13 mouse cellular contexts compared by ENCODE assay signal in the genomic region with DNA sequence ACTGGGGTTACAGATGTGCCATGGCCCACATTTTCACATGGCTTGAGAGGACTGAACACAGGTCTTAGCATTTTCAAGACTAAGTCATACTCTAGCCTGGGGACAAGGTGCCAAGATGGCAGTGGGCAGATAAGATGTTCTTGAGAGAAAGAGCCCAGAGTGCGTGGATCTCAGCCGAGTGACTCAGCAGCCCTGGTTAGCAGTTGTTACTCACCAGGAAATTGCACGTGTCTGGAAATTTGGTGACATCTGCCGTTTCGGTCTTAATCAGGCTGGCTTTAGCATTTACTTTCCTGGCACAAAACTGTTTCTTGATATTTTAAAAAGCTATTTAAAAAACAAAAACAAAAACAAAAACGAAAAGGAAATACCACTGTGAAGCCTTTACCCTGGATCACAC. TPM values are rescaled to one million over a fixed set of nuclear protein-coding genes. Genes with fewer than 3 reads are reported as not detected.
DNase-seq lines count a peak whose midpoint lies in the region; ATAC-seq and TF ChIP-seq lines count a peak whose summit lies in the region.
"Had no signal": no experiment of that assay in that cellular context is flagged by ENCODE, and none has a peak within 500 bp of the region (broad histone marks: within the 10 kb centered on the region; RNA-seq: fewer than 3 reads in every experiment).

No protein-coding gene starts in this region.

- no peak for ATAC-seq in stomach, postnatal 0 days (ENCODE audit: low FRiP score, low TSS enrichment)

- H3K4me2 ChIP-seq in stomach, postnatal 0 days (replicated peaks; ENCODE audit: low read depth) = no peak overlapping the region
- H3K4me2 ChIP-seq: heart, embryonic 13.5 days; hindbrain, embryonic 14.5 days; limb, embryonic 13.5 days had no signal

- H3K4me1 ChIP-seq in stomach, postnatal 0 days (replicated peaks; ENCODE audit: control insufficient read depth, insufficient read depth) = no peaks in the 10 kb centered on the region
- no peaks in the 10 kb centered on the region for H3K4me1 ChIP-seq in embryonic facial prominence, embryonic 10.5 days
- H3K4me1 ChIP-seq: heart, embryonic 13.5 days; limb, embryonic 13.5 days had no signal

- H3K4me3 ChIP-seq in stomach, postnatal 0 days (ENCODE audit: low read depth, low read length) = no peak overlapping the region
- H3K4me3 ChIP-seq in embryonic facial prominence, embryonic 10.5 days = no peak overlapping the region
- H3K4me3 ChIP-seq: heart, embryonic 13.5 days; limb, embryonic 13.5 days; myocyte had no signal

- no peak overlapping the region for H3K9ac ChIP-seq in stomach, postnatal 0 days (ENCODE audit: low read length)
- H3K9ac ChIP-seq: heart, embryonic 13.5 days; hindbrain, embryonic 14.5 days; limb, embryonic 13.5 days had no signal

- TF ChIP-seq EP300 in stomach, postnatal 0 days (optimal IDR thresholded peaks at IDR 0.05) = no peak

- H3K27ac ChIP-seq in stomach, postnatal 0 days (replicated peaks) = no peak overlapping the region
- no peak overlapping the region for H3K27ac ChIP-seq in embryonic facial prominence, embryonic 10.5 days (replicated peaks)
- H3K27ac ChIP-seq: heart, embryonic 13.5 days; hindbrain, embryonic 14.5 days; limb, embryonic 13.5 days had no signal

- no peaks in the 10 kb centered on the region for H3K27me3 ChIP-seq in stomach, postnatal 0 days (ENCODE audit: control insufficient read depth, insufficient read depth, low read length)
- no peaks in the 10 kb centered on the region for H3K27me3 ChIP-seq in embryonic facial prominence, embryonic 10.5 days (replicated peaks; ENCODE audit: low read depth, poor library complexity, severe bottlenecking)
- H3K27me3 ChIP-seq: heart, embryonic 13.5 days; limb, embryonic 13.5 days had no signal

- no peak for TF ChIP-seq CTCF in stomach, postnatal 0 days (IDR thresholded peaks at IDR 0.05; ENCODE audit: low read depth)

- 83% methylated on average over 6 of the region's 6 CpGs for WGBS in stomach, postnatal 0 days
- 90% methylated on average over 6 of the region's 6 CpGs for WGBS in embryonic facial prominence, embryonic 10.5 days

- peak; percentile 83 for DNase-seq in heart, adult 11 months
- no peak for DNase-seq in heart, adult 9 months (ENCODE audit: low spot score in 2 of 2)
- peak; percentile 27 for DNase-seq in NIH3T3 (ENCODE audit: low read depth)
- DNase-seq in gonadal fat pad, adult 2 months (ENCODE audit: low read depth) = peak; percentile 30
- peak; percentile 65 to 72 for DNase-seq in right cerebral cortex, adult 2 months (ENCODE audit: low spot score in 2 of 2)
- no peak for DNase-seq in stomach, postnatal 0 days (ENCODE audit: low spot score)
- no peak for DNase-seq in embryonic facial prominence, embryonic 10.5 days (ENCODE audit: low spot score)
- DNase-seq: lung, postnatal 14 days had no signal

- no peaks in the 10 kb centered on the region for H3K36me3 ChIP-seq in stomach, postnatal 0 days (ENCODE audit: control insufficient read depth, insufficient read depth, low read length)
- H3K36me3 ChIP-seq in embryonic facial prominence, embryonic 10.5 days (replicated peaks) = no peaks in the 10 kb centered on the region
- H3K36me3 ChIP-seq: heart, embryonic 13.5 days; limb, embryonic 13.5 days had no signal

- H3K9me3 ChIP-seq in stomach, postnatal 0 days (ENCODE audit: control insufficient read depth, low read length) = no peaks in the 10 kb centered on the region
- no peaks in the 10 kb centered on the region for H3K9me3 ChIP-seq in embryonic facial prominence, embryonic 10.5 days
- H3K9me3 ChIP-seq: heart, embryonic 13.5 days; limb, embryonic 13.5 days had no signal

RNA-seq across cellular contexts. Expression of gene Dynlrb2, which starts 47.5 kb away (rescaled TPM):
- 7.6 and 12.9 TPM in 2 replicates for polyA plus RNA-seq in gonadal fat pad, adult 2 months (2012; rRNA removed)
- polyA plus RNA-seq in stomach, postnatal 0 days (2015; fragmentation: Nextera tagmentation; extraction: Ambion mirVana) = 0.47 and 0.56 TPM in 2 replicates
- 1.2 and 2.1 TPM in 2 replicates for polyA plus RNA-seq in embryonic facial prominence, embryonic 10.5 days (2016; fragmentation: Nextera tagmentation; extraction: Ambion mirVana)
- polyA plus RNA-seq: embryonic facial prominence, embryonic 11.5 days; heart, embryonic 13.5 days; limb, embryonic 13.5 days had no signal

Comparison
In these comparisons a context has a peak if more than half of its experiments do, and no peak if none do; other contexts are left out.
1. DNase-seq: peak in heart, adult 11 months (single experiment), NIH3T3 (single experiment), gonadal fat pad, adult 2 months (single experiment) and right cerebral cortex, adult 2 months (2 of 2); none in heart, adult 9 months (0 of 2), stomach, postnatal 0 days (single experiment) and embryonic facial prominence, embryonic 10.5 days (single experiment).